In the genomic region with DNA sequence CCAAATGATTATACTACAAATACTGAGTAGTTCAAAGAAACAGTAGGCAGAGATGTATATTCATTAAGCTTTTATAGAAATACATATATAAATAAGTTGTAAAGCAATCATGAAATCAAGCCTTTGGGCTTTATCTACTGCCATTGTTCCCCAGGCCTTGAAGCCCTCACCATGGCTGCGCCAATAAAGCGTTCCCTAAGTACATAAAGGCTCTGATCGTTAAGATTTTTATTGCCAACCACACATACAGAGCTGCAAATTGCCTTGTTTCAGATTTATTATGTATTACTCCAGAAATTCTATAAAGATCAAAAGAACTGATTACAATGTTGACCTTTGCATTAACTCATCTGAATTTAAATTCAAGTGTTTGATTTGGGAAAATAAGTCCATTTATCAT, we compare ENCODE assay signal across 26 mouse cellular contexts.
"Had no signal": no experiment of that assay in that cellular context is flagged by ENCODE, and none has a peak within 500 bp of the region (broad histone marks: within the 10 kb centered on the region; RNA-seq: fewer than 3 reads in every experiment).

No protein-coding gene starts in this region.

- DNase-seq: gastrocnemius, adult 2 months; gastrocnemius, postnatal 10 days; gastrocnemius, postnatal 25 days; heart, adult 18-20 months; heart, postnatal 10 days; heart, postnatal 4 days; kidney, adult 11 months; kidney, adult 2 months; kidney, adult 9 months; kidney, postnatal 14 days; kidney, postnatal 36 days; liver; liver, embryonic 13.5 days had no signal

- H3K27ac ChIP-seq: gastrocnemius, adult 2 months; heart, embryonic 10.5 days; hindbrain, embryonic 10.5 days; hindbrain, embryonic 13.5 days; hindbrain, embryonic 15.5 days; hindbrain, postnatal 0 days; kidney, embryonic 15.5 days; kidney, postnatal 0 days; layer of hippocampus, adult 2 months; left cerebral cortex, adult 2 months; limb, embryonic 10.5 days; limb, embryonic 12.5 days; liver, embryonic 13.5 days had no signal

- H3K4me2 ChIP-seq: heart, embryonic 12.5 days; hindbrain, embryonic 13.5 days; hindbrain, embryonic 15.5 days; kidney, embryonic 15.5 days; limb, embryonic 12.5 days; liver, embryonic 11.5 days; liver, embryonic 13.5 days had no signal

- H3K27me3 ChIP-seq: heart, embryonic 12.5 days; hindbrain, embryonic 13.5 days; hindbrain, embryonic 15.5 days; kidney, embryonic 15.5 days; liver, embryonic 13.5 days had no signal

- H3K9ac ChIP-seq: heart, embryonic 12.5 days; hindbrain, embryonic 13.5 days; hindbrain, embryonic 15.5 days; kidney, embryonic 15.5 days; limb, embryonic 12.5 days; liver, embryonic 13.5 days had no signal

- H3K4me3 ChIP-seq: gastrocnemius, adult 2 months; heart, embryonic 10.5 days; heart, embryonic 12.5 days; hindbrain, embryonic 10.5 days; hindbrain, embryonic 13.5 days; hindbrain, embryonic 15.5 days; kidney, embryonic 15.5 days; layer of hippocampus, adult 2 months; left cerebral cortex, adult 2 months; limb, embryonic 10.5 days; limb, embryonic 12.5 days; liver, embryonic 13.5 days had no signal

- ATAC-seq: hindbrain, postnatal 0 days had no signal

- H3K36me3 ChIP-seq: heart, embryonic 12.5 days; hindbrain, embryonic 10.5 days; hindbrain, embryonic 13.5 days; hindbrain, embryonic 15.5 days; kidney, embryonic 15.5 days; limb, embryonic 12.5 days; liver, embryonic 13.5 days had no signal

- H3K9me3 ChIP-seq: heart, embryonic 10.5 days; heart, embryonic 12.5 days; hindbrain, embryonic 10.5 days; hindbrain, embryonic 13.5 days; hindbrain, embryonic 15.5 days; kidney, embryonic 15.5 days; limb, embryonic 10.5 days; limb, embryonic 12.5 days; liver, embryonic 13.5 days had no signal

- H3K4me1 ChIP-seq: hindbrain, embryonic 15.5 days; liver, embryonic 13.5 days had no signal
